ENCODE assay signal across 18 mouse cellular contexts in the genomic region with DNA sequence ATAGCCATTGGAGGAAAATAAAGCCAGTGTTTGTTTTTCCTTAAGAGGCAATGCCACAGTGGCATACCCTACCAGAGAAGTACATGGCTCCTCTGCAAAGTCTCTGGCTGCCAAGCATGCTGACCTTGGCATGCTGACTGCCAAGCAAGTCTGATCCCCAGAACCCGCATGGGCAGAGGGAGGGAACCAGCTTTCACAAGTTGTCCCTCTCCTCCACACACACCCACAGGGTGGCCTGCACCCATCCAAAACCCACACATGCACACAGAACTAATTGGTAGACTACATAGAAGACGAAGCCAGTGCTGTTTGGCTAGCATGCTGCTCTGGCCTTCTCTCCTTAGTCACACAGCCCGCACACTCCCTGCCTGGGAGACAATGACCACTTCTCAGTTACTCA. TPM values are rescaled to one million over a fixed set of nuclear protein-coding genes. Genes with fewer than 3 reads are reported as not detected.
DNase-seq lines count a peak whose midpoint lies in the region; ATAC-seq and TF ChIP-seq lines count a peak whose summit lies in the region.
"Had no signal": no experiment of that assay in that cellular context is flagged by ENCODE, and none has a peak within 500 bp of the region (broad histone marks: within the 10 kb centered on the region; RNA-seq: fewer than 3 reads in every experiment).

No protein-coding gene starts in this region.

- TF ChIP-seq CTCF in testis, adult 2 months (IDR thresholded peaks at IDR 0.05; ENCODE audit: control insufficient read depth, insufficient read depth, insufficient replicate concordance, low read depth, low read length): no peak

- H3K27me3 ChIP-seq in testis, adult 2 months (ENCODE audit: control insufficient read depth, insufficient read depth, low read length): no peaks in the 10 kb centered on the region
- no peaks in the 10 kb centered on the region for H3K27me3 ChIP-seq in neural tube, embryonic 15.5 days (replicated peaks)
- H3K27me3 ChIP-seq in limb, embryonic 10.5 days (ENCODE audit: low read depth, poor library complexity, severe bottlenecking): no peaks in the 10 kb centered on the region
- H3K27me3 ChIP-seq: embryonic facial prominence, embryonic 12.5 days; intestine, embryonic 15.5 days; neural tube, embryonic 13.5 days had no signal

- no peak for TF ChIP-seq POLR2A in testis, adult 2 months (IDR thresholded peaks at IDR 0.05; ENCODE audit: control insufficient read depth, low read depth, low read length)

- DNase-seq in heart, adult 11 months: peak; percentile 94
- DNase-seq in heart, postnatal 36 days: no peak
- peak; percentile 47 for DNase-seq in lung, postnatal 25 days (ENCODE audit: low spot score)
- no peak for DNase-seq in lung, postnatal 14 days
- DNase-seq in adrenal gland, adult 8-10 months: peak; percentile 47
- DNase-seq in limb, embryonic 10.5 days (ENCODE audit: low spot score): no peak
- DNase-seq: heart, postnatal 4 days; thymus, postnatal 14 days had no signal

- H3K36me3 ChIP-seq in testis, adult 2 months (ENCODE audit: control insufficient read depth, insufficient read depth, low read length): no peaks in the 10 kb centered on the region
- no peaks in the 10 kb centered on the region for H3K36me3 ChIP-seq in neural tube, embryonic 15.5 days
- H3K36me3 ChIP-seq in limb, embryonic 10.5 days: no peaks in the 10 kb centered on the region
- H3K36me3 ChIP-seq: embryonic facial prominence, embryonic 12.5 days; forebrain, embryonic 10.5 days; intestine, embryonic 15.5 days; neural tube, embryonic 13.5 days had no signal

- H3K9me3 ChIP-seq in neural tube, embryonic 15.5 days (replicated peaks): no peaks in the 10 kb centered on the region
- H3K9me3 ChIP-seq in limb, embryonic 10.5 days (replicated peaks): no peaks in the 10 kb centered on the region
- H3K9me3 ChIP-seq: embryonic facial prominence, embryonic 12.5 days; forebrain, embryonic 10.5 days; intestine, embryonic 15.5 days; megakaryocyte, embryonic 14.5 days; neural tube, embryonic 13.5 days had no signal

- no peak overlapping the region for H3K4me3 ChIP-seq in testis, adult 2 months (ENCODE audit: control insufficient read depth, low read depth, low read length)
- H3K4me3 ChIP-seq in neural tube, embryonic 15.5 days (replicated peaks): no peak overlapping the region
- H3K4me3 ChIP-seq in limb, embryonic 10.5 days: no peak overlapping the region
- H3K4me3 ChIP-seq: embryonic facial prominence, embryonic 12.5 days; forebrain, embryonic 10.5 days; intestine, embryonic 15.5 days; megakaryocyte, embryonic 14.5 days; neural tube, embryonic 13.5 days had no signal

- intact Hi-C loops in heart, postnatal 36 days (cut with DNase I): no loop called here

- 85% methylated on average over 3 of the region's 3 CpGs for WGBS in neural tube, embryonic 15.5 days
- 90% methylated on average over 3 of the region's 3 CpGs for WGBS in limb, embryonic 10.5 days

- H3K9ac ChIP-seq in neural tube, embryonic 15.5 days (replicated peaks): no peak overlapping the region
- H3K9ac ChIP-seq: embryonic facial prominence, embryonic 12.5 days; intestine, embryonic 15.5 days; liver, embryonic 14.5 days; neural tube, embryonic 13.5 days had no signal

- no peak overlapping the region for H3K4me2 ChIP-seq in neural tube, embryonic 15.5 days
- H3K4me2 ChIP-seq: embryonic facial prominence, embryonic 12.5 days; heart, embryonic 11.5 days; intestine, embryonic 15.5 days; neural tube, embryonic 13.5 days had no signal

- H3K4me1 ChIP-seq in testis, adult 2 months (ENCODE audit: control insufficient read depth, insufficient read depth, low read length): no peaks in the 10 kb centered on the region
- no peaks in the 10 kb centered on the region for H3K4me1 ChIP-seq in neural tube, embryonic 15.5 days
- peaks cover 10% of the 10 kb centered on the region for H3K4me1 ChIP-seq in limb, embryonic 10.5 days
- H3K4me1 ChIP-seq: neural tube, embryonic 13.5 days had no signal

- H3K27ac ChIP-seq in testis, adult 2 months (ENCODE audit: control insufficient read depth, insufficient read depth, low read depth, low read length): peak overlapping the region; percentile 14
- H3K27ac ChIP-seq in neural tube, embryonic 15.5 days (replicated peaks): no peak overlapping the region
- no peak overlapping the region for H3K27ac ChIP-seq in limb, embryonic 10.5 days
- H3K27ac ChIP-seq: embryonic facial prominence, embryonic 12.5 days; forebrain, embryonic 10.5 days; intestine, embryonic 15.5 days; liver, embryonic 14.5 days; neural tube, embryonic 13.5 days had no signal

- ATAC-seq in neural tube, embryonic 15.5 days (ENCODE audit: low FRiP score): no peak
- ATAC-seq: CD4-positive, CD25-positive, alpha-beta regulatory T cell, adult 4 months; intestine, embryonic 15.5 days had no signal

RNA-seq across cellular contexts. Expression of gene Mat2a, which starts 38.3 kb away (rescaled TPM):
- total RNA-seq in heart, postnatal 36 days (2021): 100 to 1,000 TPM in 1 of 2 experiments, 10 to 100 TPM in 1; 81.3 to 164 TPM
- total RNA-seq in adrenal gland, adult 8-10 months (2022): 100 to 1,000 TPM; 191 to 262 (median 238) TPM
- 55.5 and 67.4 TPM in 2 replicates for polyA plus RNA-seq in testis, adult 2 months (2012; rRNA removed)
- polyA plus RNA-seq in neural tube, embryonic 15.5 days (2015; fragmentation: Nextera tagmentation; extraction: Ambion mirVana): 341 and 365 TPM in 2 replicates
- polyA plus RNA-seq in limb, embryonic 10.5 days (2016; fragmentation: Nextera tagmentation; extraction: Ambion mirVana): 481 and 493 TPM in 2 replicates

RNA-seq across cellular contexts. Expression of gene Sh2d6, which starts 43.9 kb away (rescaled TPM):
- under 1 TPM; 0.33 to 0.35 TPM for total RNA-seq in heart, postnatal 36 days (2021)
- total RNA-seq in adrenal gland, adult 8-10 months (2022): under 1 TPM; 0.43 to 0.52 (median 0.47) TPM
- 76.8 and 77.0 TPM in 2 replicates for polyA plus RNA-seq in testis, adult 2 months (2012; rRNA removed)
- polyA plus RNA-seq in neural tube, embryonic 15.5 days (2015; fragmentation: Nextera tagmentation; extraction: Ambion mirVana): 0.24 and 0.70 TPM in 2 replicates
- polyA plus RNA-seq in limb, embryonic 10.5 days (2016; fragmentation: Nextera tagmentation; extraction: Ambion mirVana): 0.15 TPM in 1 of 2 replicates, not detected in the other
- polyA plus RNA-seq: CD4-positive, CD25-positive, alpha-beta regulatory T cell, adult 4 months; embryonic facial prominence, embryonic 12.5 days; heart, embryonic 11.5 days; liver, embryonic 14.5 days had no signal

Comparison
In these comparisons a context has a peak if more than half of its experiments do, and no peak if none do; other contexts are left out.
1. DNase-seq: peak in heart, adult 11 months (single experiment), lung, postnatal 25 days (single experiment) and adrenal gland, adult 8-10 months (single experiment); none in heart, postnatal 36 days (0 of 2), lung, postnatal 14 days (single experiment) and limb, embryonic 10.5 days (single experiment).
2. RNA of gene Sh2d6, which starts 43.9 kb away (polyA plus RNA-seq): 76.8 to 77.0 TPM in testis, adult 2 months; 0.24 to 0.70 TPM in neural tube, embryonic 15.5 days and 0.15 TPM in limb, embryonic 10.5 days; every median in the first group is over 10 times any median in the second.